Mouse (Mus musculus) cerebellum, postnatal 25 days (tissue): ENCODE results near the gene Iqsec3.

Source experiments
- DNase-seq, 2 experiments: peaks; one replicate each; pipeline ENCODE4 v3.0.0; 2021; ENCODE audit warnings: mixed read lengths in 2 of 2

Gene Iqsec3

GRCm38 (mm10) chr6:121473093-121473821, at the start of gene Iqsec3:
Gene Iqsec3 (minus strand): TSS chr6:121473678.
- DNase-seq: peak; percentile 64 to 74

- no peak for DNase-seq
These were observed 48.7 kb upstream of the Iqsec3 start for GRCm38 (mm10) chr6:121522106-121522705.

- no peak for DNase-seq
These were observed 47.6 kb upstream of the Iqsec3 start for GRCm38 (mm10) chr6:121521030-121521429.

- DNase-seq: no peak
These were observed 46.4 kb upstream of the Iqsec3 start for GRCm38 (mm10) chr6:121519896-121520295.

GRCm38 (mm10) chr6:121519266-121519810, 45.9 kb upstream of the Iqsec3 start:
- no peak for DNase-seq

GRCm38 (mm10) chr6:121517726-121518125, 44.2 kb upstream of the Iqsec3 start:
- no peak for DNase-seq

- DNase-seq: no peak
These were observed 36.9 kb upstream of the Iqsec3 start for GRCm38 (mm10) chr6:121510381-121510780.

GRCm38 (mm10) chr6:121509871-121510270, 36.4 kb upstream of the Iqsec3 start:
- DNase-seq: no peak

GRCm38 (mm10) chr6:121508266-121508665, 34.8 kb upstream of the Iqsec3 start:
- DNase-seq: no peak

- DNase-seq: no peak
These were observed 27.7 kb upstream of the Iqsec3 start for GRCm38 (mm10) chr6:121501044-121501638.

- no peak for DNase-seq
These were observed 26.4 kb upstream of the Iqsec3 start for GRCm38 (mm10) chr6:121499856-121500255.

GRCm38 (mm10) chr6:121498819-121499535, 25.5 kb upstream of the Iqsec3 start:
- DNase-seq: peak in 1 of 2 experiments; percentile 7

- DNase-seq: no peak
These were observed 22.1 kb upstream of the Iqsec3 start for GRCm38 (mm10) chr6:121495606-121496005.

- no peak for DNase-seq
These were observed 21.5 kb upstream of the Iqsec3 start for GRCm38 (mm10) chr6:121495026-121495425.

GRCm38 (mm10) chr6:121494319-121494718, 20.8 kb upstream of the Iqsec3 start:
- no peak for DNase-seq

GRCm38 (mm10) chr6:121491339-121491738, 17.9 kb upstream of the Iqsec3 start:
- DNase-seq: no peak

- DNase-seq: no peak
These were observed 1.2 kb downstream of the Iqsec3 start for GRCm38 (mm10) chr6:121472273-121472672.

- DNase-seq: peak in 1 of 2 experiments; percentile 26
These were observed 5.2 kb downstream of the Iqsec3 start for GRCm38 (mm10) chr6:121468235-121468634.

GRCm38 (mm10) chr6:121462628-121463340, 10.7 kb downstream of the Iqsec3 start:
- no peak for DNase-seq

- peak; percentile 25 to 53 for DNase-seq
These were observed 16.1 kb downstream of the Iqsec3 start for GRCm38 (mm10) chr6:121457381-121457780.

- peak; percentile 16 to 45 for DNase-seq
These were observed 16.8 kb downstream of the Iqsec3 start for GRCm38 (mm10) chr6:121456651-121457050.
